Mouse (Mus musculus) testis, adult 2 months (tissue): ENCODE data around the gene Flvcr2.

Experiments used
- CTCF ChIP-seq: fragments of 200-500 bp; IDR thresholded peaks from 2 replicates; pipeline ENCODE4 v1.5.1; 2012; ENCODE audit warnings: low read depth, mild to moderate bottlenecking, inconsistent platforms, low read length, moderate library complexity; ENCODE audit not compliant: control insufficient read depth, insufficient read depth, insufficient replicate concordance
- POLR2A ChIP-seq: fragments of 200-500 bp; IDR thresholded peaks from 2 replicates; pipeline ENCODE4 v1.6.1; 2012; ENCODE audit warnings: low read depth, mild to moderate bottlenecking, inconsistent platforms, low read length, moderate library complexity; ENCODE audit not compliant: control insufficient read depth

- TF ChIP-seq CTCF: no peak
- TF ChIP-seq POLR2A: no peak
Observed at GRCm38 (mm10) chr12:85707391-85707790, 38.9 kb upstream of the Flvcr2 start.
